Mouse (Mus musculus) limb, embryonic 11.5 days (tissue): ENCODE measurements around the gene Pacrg. TPM values are rescaled to one million over a fixed set of nuclear protein-coding genes. Genes with fewer than 3 reads are reported as not detected.

ENCODE experiments used
- ATAC-seq: fragments of 200-750 bp; cut with Nextera tagmentation; 2 replicates; pipeline ENCODE4 v1.8.0; 2017; ENCODE audit warnings: low read depth; ENCODE audit not compliant: insufficient number of reproducible peaks, low FRiP score, low TSS enrichment
- DNase-seq: peaks from one replicate; pipeline ENCODE4 v3.0.0-alpha.2; 2015; ENCODE audit warnings: low spot score
- H3K27ac ChIP-seq: fragments of 300-500 bp; sonication (generic); replicated peaks from 2 replicates; pipeline ENCODE4 v1.5.1; 2014; ENCODE audit warnings: low read depth, mild to moderate bottlenecking, low read length
- H3K27me3 ChIP-seq: fragments of 300-500 bp; sonication (generic); 2 replicates; pipeline ENCODE4 v1.6.1; 2014; ENCODE audit warnings: mild to moderate bottlenecking, low read length, mixed read lengths; ENCODE audit not compliant: control insufficient read depth, insufficient read depth
- H3K36me3 ChIP-seq: fragments of 300-500 bp; sonication (generic); 2 replicates; pipeline ENCODE4 v1.6.1; 2014; ENCODE audit warnings: mild to moderate bottlenecking, low read length, moderate library complexity, mixed read lengths; ENCODE audit not compliant: control insufficient read depth, insufficient read depth
- H3K4me1 ChIP-seq: fragments of 300-500 bp; sonication (generic); 2 replicates; pipeline ENCODE4 v1.6.1; 2014; ENCODE audit warnings: low read length, mixed read lengths; ENCODE audit not compliant: control insufficient read depth, insufficient read depth
- H3K4me2 ChIP-seq: fragments of 300-500 bp; sonication (generic); 2 replicates; pipeline ENCODE4 v1.6.1; 2014; ENCODE audit warnings: low read depth, mild to moderate bottlenecking, moderate library complexity; ENCODE audit not compliant: severe bottlenecking
- H3K4me3 ChIP-seq: fragments of 300-500 bp; sonication (generic); 2 replicates; pipeline ENCODE4 v1.5.1; 2014; ENCODE audit warnings: low read depth, low read length
- H3K9ac ChIP-seq: fragments of 300-500 bp; sonication (generic); 2 replicates; pipeline ENCODE4 v1.6.1; 2014; ENCODE audit warnings: mild to moderate bottlenecking, low read length
- H3K9me3 ChIP-seq: fragments of 300-500 bp; sonication (generic); 2 replicates; pipeline ENCODE4 v1.6.1; 2016; ENCODE audit warnings: low read length; ENCODE audit not compliant: control insufficient read depth
- WGBS: fragments of 180-500 bp; shearing (Covaris S2); extraction: QIAGEN DNeasy Blood & Tissue Kit; methylation state at CpG from one replicate; pipeline ENCODE4 v1.1.7; 2014; 5-methylcytosine and 5-hydroxymethylcytosine counted together
- polyA plus RNA-seq: library from polyadenylated mRNA; unstranded; fragments of >200 nt; fragmentation: Nextera tagmentation; extraction: Ambion mirVana; gene quantifications from 2 replicates; pipeline ENCODE4 v1.2.1, GENCODE M21; 2014

Pacrg gene
- polyA plus RNA-seq, 1 experiment from 2014 or later: 1.3 TPM

DNA sequence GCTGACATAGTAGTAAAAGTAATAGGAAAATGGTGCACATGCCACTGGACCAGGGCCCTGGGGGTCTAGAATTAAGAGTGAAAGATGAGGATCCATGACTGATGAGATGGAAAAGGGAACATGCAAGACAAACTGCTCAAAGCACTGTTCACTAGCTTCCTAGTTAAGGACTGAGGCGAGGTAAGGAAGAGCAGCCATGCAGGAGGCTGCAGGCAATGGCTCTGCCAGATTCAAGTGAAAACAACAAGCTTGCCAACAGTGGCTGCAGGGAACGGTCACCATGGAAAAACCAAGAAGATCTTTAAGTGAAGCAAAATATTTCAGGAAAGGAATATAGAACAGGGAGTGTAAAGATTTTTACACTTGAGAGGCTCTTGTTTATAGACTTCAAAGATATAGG is 31.5 kb downstream of the Pacrg start:
- 83% methylated on average over 2 of the region's 2 CpGs for WGBS
- no peak for ATAC-seq
- no peaks in the 10 kb centered on the region for H3K27me3 ChIP-seq

DNA sequence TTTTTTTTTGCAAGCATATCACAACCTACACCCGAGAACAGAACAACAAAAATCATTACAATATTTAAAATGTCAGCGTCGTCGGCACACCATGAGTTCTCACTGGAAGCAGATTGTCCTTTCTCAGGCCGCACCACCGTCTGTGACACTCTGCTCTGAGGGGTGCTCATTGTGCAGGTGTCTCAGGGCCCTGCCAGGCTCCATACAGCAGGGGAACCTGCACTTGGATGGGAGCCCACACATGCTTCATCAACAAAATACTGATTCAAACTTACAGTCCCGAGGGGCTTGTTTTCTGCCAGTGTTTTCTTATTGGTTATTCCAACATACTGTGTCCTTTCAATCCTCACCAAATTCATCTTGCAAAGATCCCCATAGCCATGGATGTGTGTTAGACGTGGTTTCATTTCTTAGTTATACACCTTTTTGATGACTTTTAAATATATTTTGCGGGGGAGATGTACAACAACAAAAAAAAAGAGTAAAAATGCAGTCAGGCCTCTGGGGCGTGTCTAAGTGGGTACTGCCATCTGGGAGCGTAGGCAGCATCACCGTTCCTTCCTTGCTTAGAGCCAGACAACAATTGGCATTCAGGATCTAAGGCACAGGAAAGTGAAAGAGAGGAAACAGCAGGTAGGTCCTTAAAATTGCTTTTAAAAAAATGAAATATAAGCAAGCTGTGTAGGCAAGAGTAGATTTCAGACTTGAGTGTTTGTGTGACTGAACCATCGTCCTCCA is 32.7 kb downstream of the Pacrg start:
- H3K4me2 ChIP-seq: no peak overlapping the region
- no peaks in the 10 kb centered on the region for H3K36me3 ChIP-seq
- no peak for ATAC-seq
- H3K27ac ChIP-seq: no peak overlapping the region
- H3K4me1 ChIP-seq: no peaks in the 10 kb centered on the region
- DNase-seq: no peak
- 89% methylated on average over 13 of the region's 13 CpGs for WGBS
- no peaks in the 10 kb centered on the region for H3K9me3 ChIP-seq
- no peak overlapping the region for H3K9ac ChIP-seq
- no peak overlapping the region for H3K4me3 ChIP-seq
- H3K27me3 ChIP-seq: no peaks in the 10 kb centered on the region

More for the DNA sequence above, 31.5 kb downstream of the Pacrg start:
- no peak overlapping the region for H3K4me3 ChIP-seq
- H3K4me2 ChIP-seq: no peak overlapping the region
- no peaks in the 10 kb centered on the region for H3K36me3 ChIP-seq
- no peak for DNase-seq
- H3K4me1 ChIP-seq: no peaks in the 10 kb centered on the region
- H3K27ac ChIP-seq: no peak overlapping the region
- H3K9ac ChIP-seq: no peak overlapping the region
- no peaks in the 10 kb centered on the region for H3K9me3 ChIP-seq

DNA sequence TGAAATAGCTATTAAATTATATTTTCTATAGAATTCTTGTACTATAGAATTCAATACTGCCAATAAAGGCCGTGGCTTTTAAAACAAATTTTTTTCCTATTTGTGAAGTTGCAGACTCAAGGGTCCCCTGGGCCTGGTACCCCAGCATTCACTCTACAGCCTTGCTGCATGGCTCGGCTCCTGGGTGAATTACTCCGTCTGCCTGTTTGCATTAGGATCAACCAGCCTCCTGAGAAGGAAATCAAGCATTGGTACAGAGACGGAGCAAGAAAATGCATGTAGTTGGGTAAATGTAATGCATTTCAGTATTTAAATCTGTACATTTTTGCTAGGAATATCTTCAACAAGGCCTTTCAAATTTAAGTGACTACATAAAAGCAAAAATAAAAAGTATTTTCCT is 33.4 kb downstream of the Pacrg start:
- ATAC-seq: no peak
- no peaks in the 10 kb centered on the region for H3K36me3 ChIP-seq
- H3K4me2 ChIP-seq: no peak overlapping the region
- H3K9me3 ChIP-seq: no peaks in the 10 kb centered on the region
- no peak overlapping the region for H3K4me3 ChIP-seq
- DNase-seq: no peak
- H3K4me1 ChIP-seq: no peaks in the 10 kb centered on the region
- 81% methylated on average over 4 of the region's 4 CpGs for WGBS
- H3K9ac ChIP-seq: no peak overlapping the region
- H3K27me3 ChIP-seq: no peaks in the 10 kb centered on the region
- H3K27ac ChIP-seq: no peak overlapping the region

GRCm38 (mm10) chr17:10791661-10792060 is 48.5 kb downstream of the Pacrg start:
- Histone ChIP-seq H3K4me2 (no peak overlapping the region), H3K27ac (no peak overlapping the region), H3K9ac (no peak overlapping the region; the same call in 1 of the 2 replicates), H3K4me1 (no peaks in the 10 kb centered on the region), H3K27me3 (no peaks in the 10 kb centered on the region), H3K4me3 (no peak overlapping the region), H3K9me3 (no peaks in the 10 kb centered on the region), H3K36me3 (no peaks in the 10 kb centered on the region)
- ATAC-seq: no peak
- 66% methylated on average over 3 of the region's 3 CpGs for WGBS
- DNase-seq: no peak

GRCm38 (mm10) chr17:10784401-10784920 is 55.6 kb downstream of the Pacrg start:
- Histone ChIP-seq H3K27ac (no peak overlapping the region), H3K4me3 (no peak overlapping the region), H3K36me3 (no peaks in the 10 kb centered on the region), H3K27me3 (no peaks in the 10 kb centered on the region), H3K4me2 (no peak overlapping the region), H3K9me3 (no peaks in the 10 kb centered on the region), H3K9ac (no peak overlapping the region), H3K4me1 (no peaks in the 10 kb centered on the region)
- no peak for DNase-seq
- 74% methylated on average over 4 of the region's 4 CpGs for WGBS
- ATAC-seq: no peak

- Histone ChIP-seq H3K27me3 (no peaks in the 10 kb centered on the region), H3K4me1 (no peaks in the 10 kb centered on the region), H3K27ac (no peak overlapping the region), H3K4me2 (no peak overlapping the region), H3K9me3 (no peaks in the 10 kb centered on the region), H3K36me3 (no peaks in the 10 kb centered on the region), H3K4me3 (no peak overlapping the region), H3K9ac (no peak overlapping the region)
- DNase-seq: no peak
- ATAC-seq: no peak
- 8% methylated on average over 10 of the region's 10 CpGs for WGBS
Observed at GRCm38 (mm10) chr17:10776503-10776902, 63.6 kb downstream of the Pacrg start.

DNA sequence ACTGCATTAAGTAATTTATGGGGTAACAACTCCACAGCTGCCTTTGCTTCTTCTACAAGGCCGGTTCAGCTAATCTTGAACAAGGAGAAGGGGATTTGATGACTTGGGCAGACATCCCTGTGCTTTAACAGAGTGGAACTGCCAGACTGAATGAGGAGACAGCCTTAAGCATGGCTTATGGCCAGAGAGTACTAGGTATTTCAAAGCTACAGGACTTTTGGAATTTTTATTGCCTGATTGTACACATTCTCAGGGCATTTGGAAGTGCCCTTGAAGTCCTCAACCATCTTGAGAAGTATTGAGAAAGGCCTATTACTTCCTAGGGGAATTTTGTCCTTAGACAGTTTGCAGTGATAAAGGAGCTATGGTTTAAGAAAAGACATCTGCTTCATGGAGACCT is 65.6 kb downstream of the Pacrg start:
- H3K36me3 ChIP-seq: no peaks in the 10 kb centered on the region
- H3K9ac ChIP-seq: no peak overlapping the region
- no peak overlapping the region for H3K4me2 ChIP-seq
- no peak overlapping the region for H3K4me3 ChIP-seq
- H3K4me1 ChIP-seq: no peaks in the 10 kb centered on the region
- whole genome bisulfite sequencing: 0% methylated on average over 1 of the region's 1 CpGs
- ATAC-seq (no peak), DNase-seq (no peak)
- no peaks in the 10 kb centered on the region for H3K27me3 ChIP-seq
- H3K27ac ChIP-seq: no peak overlapping the region
- no peaks in the 10 kb centered on the region for H3K9me3 ChIP-seq

GRCm38 (mm10) chr17:10772207-10772606 is 67.9 kb downstream of the Pacrg start:
- Histone ChIP-seq H3K27ac (no peak overlapping the region), H3K27me3 (no peaks in the 10 kb centered on the region), H3K36me3 (no peaks in the 10 kb centered on the region), H3K4me1 (no peaks in the 10 kb centered on the region), H3K4me3 (no peak overlapping the region), H3K9me3 (no peaks in the 10 kb centered on the region), H3K4me2 (no peak overlapping the region), H3K9ac (no peak overlapping the region)
- WGBS: 64% methylated on average over 3 of the region's 3 CpGs
- no peak for ATAC-seq
- no peak for DNase-seq

DNA sequence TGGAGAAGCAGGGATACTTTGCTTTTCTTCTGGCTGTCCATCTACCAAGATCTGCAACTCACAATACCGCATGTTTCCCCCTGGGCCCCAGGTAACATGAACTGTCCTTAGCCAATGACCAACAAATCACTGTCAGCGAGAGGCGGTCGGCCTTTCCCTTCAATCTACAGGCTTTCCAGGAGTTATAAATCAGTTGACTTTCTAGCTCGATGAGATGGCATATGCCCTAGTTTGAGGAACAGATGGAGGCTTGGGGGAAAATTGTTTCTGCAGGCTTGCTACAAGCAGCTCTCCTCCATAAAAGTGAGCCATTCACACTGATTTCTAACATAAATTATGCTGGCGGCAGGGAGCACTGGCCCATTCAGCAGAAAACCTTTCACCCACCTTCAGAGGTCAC is 70.2 kb downstream of the Pacrg start:
- Histone ChIP-seq H3K4me3 (no peak overlapping the region), H3K9me3 (no peaks in the 10 kb centered on the region), H3K4me1 (no peaks in the 10 kb centered on the region), H3K9ac (no peak overlapping the region), H3K36me3 (no peaks in the 10 kb centered on the region), H3K27ac (no peak overlapping the region), H3K4me2 (no peak overlapping the region), H3K27me3 (no peaks in the 10 kb centered on the region)
- DNase-seq: peak; percentile 61
- peak; percentile 62; the same call in 1 of the 2 replicates for ATAC-seq
- WGBS: 10% methylated on average over 6 of the region's 6 CpGs
